In the genomic region with DNA sequence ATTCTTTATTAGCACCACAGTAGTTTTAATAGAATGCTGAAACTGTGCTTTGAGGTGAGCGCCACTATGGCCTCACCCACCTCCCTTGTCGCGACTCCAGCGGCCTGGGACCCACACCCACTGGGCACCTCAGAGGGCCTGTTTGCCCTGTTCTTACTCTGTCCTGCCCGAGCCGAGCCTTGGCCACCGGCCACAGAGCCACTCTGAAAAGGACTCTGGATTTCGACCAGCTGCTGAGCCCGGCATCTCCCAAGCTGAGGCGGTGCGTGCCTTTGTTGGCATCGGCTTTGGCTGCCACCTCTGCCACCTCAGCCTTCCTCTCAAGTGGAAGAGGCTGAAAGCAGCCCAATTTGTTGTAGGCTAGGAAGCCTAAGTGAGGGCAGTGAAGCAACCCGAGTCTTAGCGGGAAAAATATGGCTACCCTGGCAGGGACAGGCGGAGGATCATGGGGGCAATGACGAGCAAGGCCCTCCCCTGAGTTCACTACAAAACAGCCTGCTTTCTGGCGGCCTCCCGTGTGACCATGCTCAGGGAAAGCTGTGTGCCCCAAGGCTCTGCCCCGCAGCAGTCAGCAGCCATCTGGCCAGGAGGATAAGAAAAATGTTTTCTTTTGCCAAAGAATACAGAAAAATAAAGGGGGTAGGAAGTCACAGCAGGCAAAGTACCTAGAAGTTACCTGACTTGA, we compare ENCODE assay signal across 25 mouse cellular contexts.
DNase-seq lines count a peak whose midpoint lies in the region; ATAC-seq and TF ChIP-seq lines count a peak whose summit lies in the region.
"Had no signal": no experiment of that assay in that cellular context is flagged by ENCODE, and none has a peak within 500 bp of the region (broad histone marks: within the 10 kb centered on the region; RNA-seq: fewer than 3 reads in every experiment).

No protein-coding gene starts in this region.

- ATAC-seq in hindbrain, postnatal 0 days = no peak; the same call in 1 of the 2 replicates
- no peak for ATAC-seq in hindbrain, embryonic 14.5 days (ENCODE audit: low FRiP score)
- ATAC-seq in intestine, embryonic 15.5 days = no peak
- ATAC-seq: forebrain, embryonic 15.5 days; intestine, postnatal 0 days; midbrain, embryonic 16.5 days had no signal

- H3K27me3 ChIP-seq in hindbrain, postnatal 0 days (ENCODE audit: insufficient read depth, low read length) = no peaks in the 10 kb centered on the region
- H3K27me3 ChIP-seq in hindbrain, embryonic 14.5 days (ENCODE audit: control insufficient read depth, insufficient read depth, low read length) = no peaks in the 10 kb centered on the region
- H3K27me3 ChIP-seq in heart, embryonic 10.5 days (ENCODE audit: insufficient read depth, poor library complexity, severe bottlenecking) = no peaks in the 10 kb centered on the region
- H3K27me3 ChIP-seq in intestine, embryonic 15.5 days (replicated peaks) = no peaks in the 10 kb centered on the region
- H3K27me3 ChIP-seq: CH12.LX; forebrain, embryonic 15.5 days; heart, embryonic 15.5 days; kidney, embryonic 15.5 days; limb, embryonic 15.5 days had no signal

- DNase-seq in cerebellum, postnatal 10 days = peak; percentile 62 to 73
- DNase-seq in cerebellum, adult 18-20 months = no peak
- peak; percentile 1 for DNase-seq in hindbrain, postnatal 0 days (ENCODE audit: low spot score)
- no peak for DNase-seq in hindbrain, embryonic 14.5 days (ENCODE audit: low spot score)
- peak; percentile 3 for DNase-seq in right cerebral cortex, postnatal 4 days
- no peak for DNase-seq in right cerebral cortex, postnatal 25 days
- DNase-seq in heart, embryonic 10.5 days (ENCODE audit: low spot score) = no peak
- DNase-seq: adrenal gland, postnatal 10 days; cerebellum, adult 9-11 months; gastrocnemius, postnatal 14 days; kidney, postnatal 4 days; lung, adult 2 months; lung, postnatal 10 days; thymus, adult 2 months; thymus, postnatal 36 days had no signal

- no peaks in the 10 kb centered on the region for H3K36me3 ChIP-seq in hindbrain, postnatal 0 days (ENCODE audit: insufficient read depth, low read length)
- no peaks in the 10 kb centered on the region for H3K36me3 ChIP-seq in hindbrain, embryonic 14.5 days (replicated peaks; ENCODE audit: control insufficient read depth, insufficient read depth)
- H3K36me3 ChIP-seq in heart, embryonic 10.5 days = no peaks in the 10 kb centered on the region
- H3K36me3 ChIP-seq in intestine, embryonic 15.5 days = no peaks in the 10 kb centered on the region
- H3K36me3 ChIP-seq: forebrain, embryonic 15.5 days; heart, embryonic 15.5 days; kidney, embryonic 15.5 days; limb, embryonic 10.5 days; limb, embryonic 15.5 days had no signal

- H3K4me2 ChIP-seq in hindbrain, postnatal 0 days (ENCODE audit: low read depth, low read length) = no peak overlapping the region
- H3K4me2 ChIP-seq in hindbrain, embryonic 14.5 days (replicated peaks) = no peak overlapping the region
- no peak overlapping the region for H3K4me2 ChIP-seq in intestine, embryonic 15.5 days (replicated peaks)
- H3K4me2 ChIP-seq: forebrain, embryonic 15.5 days; heart, embryonic 15.5 days; kidney, embryonic 15.5 days; limb, embryonic 15.5 days had no signal

- no peak overlapping the region for H3K9ac ChIP-seq in hindbrain, postnatal 0 days (replicated peaks; ENCODE audit: low read length)
- H3K9ac ChIP-seq in hindbrain, embryonic 14.5 days = no peak overlapping the region
- H3K9ac ChIP-seq in intestine, embryonic 15.5 days = no peak overlapping the region
- H3K9ac ChIP-seq: forebrain, embryonic 15.5 days; heart, embryonic 15.5 days; kidney, embryonic 15.5 days; limb, embryonic 15.5 days; liver, embryonic 14.5 days had no signal

- no peaks in the 10 kb centered on the region for H3K9me3 ChIP-seq in hindbrain, postnatal 0 days (ENCODE audit: low read length)
- no peaks in the 10 kb centered on the region for H3K9me3 ChIP-seq in hindbrain, embryonic 14.5 days (ENCODE audit: control insufficient read depth, low read length)
- peaks cover 6% of the 10 kb centered on the region for H3K9me3 ChIP-seq in heart, embryonic 10.5 days
- H3K9me3 ChIP-seq in intestine, embryonic 15.5 days = no peaks in the 10 kb centered on the region
- H3K9me3 ChIP-seq: forebrain, embryonic 15.5 days; heart, embryonic 15.5 days; limb, embryonic 10.5 days; limb, embryonic 15.5 days had no signal

- no peak overlapping the region for H3K27ac ChIP-seq in hindbrain, postnatal 0 days
- H3K27ac ChIP-seq in hindbrain, embryonic 14.5 days = no peak overlapping the region
- H3K27ac ChIP-seq in heart, embryonic 10.5 days = no peak overlapping the region
- H3K27ac ChIP-seq in intestine, embryonic 15.5 days = no peak overlapping the region
- H3K27ac ChIP-seq: forebrain, embryonic 15.5 days; heart, embryonic 15.5 days; kidney, embryonic 15.5 days; limb, embryonic 10.5 days; limb, embryonic 15.5 days; liver, embryonic 14.5 days had no signal

- H3K4me3 ChIP-seq in hindbrain, postnatal 0 days (ENCODE audit: low read length) = no peak overlapping the region
- no peak overlapping the region for H3K4me3 ChIP-seq in hindbrain, embryonic 14.5 days (replicated peaks; ENCODE audit: low read length)
- H3K4me3 ChIP-seq in heart, embryonic 10.5 days = no peak overlapping the region
- no peak overlapping the region for H3K4me3 ChIP-seq in intestine, embryonic 15.5 days (replicated peaks)
- H3K4me3 ChIP-seq: forebrain, embryonic 15.5 days; heart, embryonic 15.5 days; kidney, embryonic 15.5 days; limb, embryonic 10.5 days; limb, embryonic 15.5 days had no signal

- no peak for TF ChIP-seq CTCF in hindbrain, postnatal 0 days (IDR thresholded peaks at IDR 0.05; ENCODE audit: low read depth)

- 82% methylated on average over 19 of the region's 19 CpGs for WGBS in hindbrain, postnatal 0 days
- WGBS in hindbrain, embryonic 14.5 days = 88% methylated on average over 19 of the region's 19 CpGs
- 85% methylated on average over 19 of the region's 19 CpGs for WGBS in heart, embryonic 10.5 days
- WGBS in intestine, embryonic 15.5 days = 87% methylated on average over 19 of the region's 19 CpGs

- no peaks in the 10 kb centered on the region for H3K4me1 ChIP-seq in hindbrain, postnatal 0 days (ENCODE audit: insufficient read depth, low read length)
- H3K4me1 ChIP-seq in hindbrain, embryonic 14.5 days (replicated peaks; ENCODE audit: control insufficient read depth, insufficient read depth, low read length) = no peaks in the 10 kb centered on the region
- H3K4me1 ChIP-seq in heart, embryonic 10.5 days = no peaks in the 10 kb centered on the region
- H3K4me1 ChIP-seq in intestine, embryonic 15.5 days (replicated peaks) = no peaks in the 10 kb centered on the region
- H3K4me1 ChIP-seq: forebrain, embryonic 15.5 days; heart, embryonic 15.5 days; kidney, embryonic 15.5 days; limb, embryonic 10.5 days; limb, embryonic 15.5 days had no signal

Comparison
In these comparisons a context has a peak if more than half of its experiments do, and no peak if none do; other contexts are left out.
1. DNase-seq: peak in cerebellum, postnatal 10 days (2 of 2), hindbrain, postnatal 0 days (single experiment) and right cerebral cortex, postnatal 4 days (single experiment); none in cerebellum, adult 18-20 months (0 of 2), hindbrain, embryonic 14.5 days (single experiment), right cerebral cortex, postnatal 25 days (single experiment) and heart, embryonic 10.5 days (single experiment).